Mouse (Mus musculus): ENCODE measurements around the gene Plekhm2.

- TF ChIP-seq CTCF (IDR thresholded peaks at IDR 0.05; ENCODE audit: borderline replicate concordance, insufficient read depth, low read depth, low read length), result no peak
- no peak for TF ChIP-seq POLR2A (IDR thresholded peaks at IDR 0.05; ENCODE audit: borderline replicate concordance, insufficient read depth, low read length)
Observed at GRCm38 (mm10) chr4:141614946-141615345, 49.8 kb downstream of the Plekhm2 start.
